Mouse (Mus musculus) midbrain, embryonic 14.5 days (tissue): ENCODE measurements at regions not wholly inside any gene's neighbourhood (a gene's known extent, or its start where the extent isn't known, plus 50 kb on each side); places are given as distances from the start of the nearest gene placed in this dataset.

Experiments
- ATAC-seq: fragments of 200-750 bp; cut with Nextera tagmentation; 2 replicates; pipeline ENCODE4 v1.8.0; 2017; ENCODE audit warnings: moderate number of reproducible peaks, moderate library complexity; ENCODE audit not compliant: low FRiP score, low TSS enrichment
- DNase-seq: peaks from one replicate; pipeline ENCODE4 v3.0.0-alpha.2; 2015
- H3K27ac ChIP-seq: fragments of 300-500 bp; sonication (generic); replicated peaks from 2 replicates; pipeline ENCODE4 v1.5.1; 2014; ENCODE audit warnings: mild to moderate bottlenecking, low read depth, low read length, moderate library complexity
- H3K27me3 ChIP-seq: fragments of 300-500 bp; sonication (generic); 2 replicates; pipeline ENCODE4 v1.6.1; 2014; ENCODE audit warnings: low read length, control low read depth, mixed read lengths; ENCODE audit not compliant: control insufficient read depth, insufficient read depth
- H3K36me3 ChIP-seq: fragments of 300-500 bp; sonication (generic); 2 replicates; pipeline ENCODE4 v1.6.1; 2014; ENCODE audit warnings: low read length, control low read depth; ENCODE audit not compliant: control insufficient read depth, insufficient read depth
- H3K4me1 ChIP-seq: fragments of 300-500 bp; sonication (generic); 2 replicates; pipeline ENCODE4 v1.6.1; 2014; ENCODE audit warnings: mild to moderate bottlenecking, antibody characterized with exemption, low read length, control low read depth; ENCODE audit not compliant: control insufficient read depth, insufficient read depth
- H3K4me2 ChIP-seq: fragments of 300-500 bp; sonication (generic); 2 replicates; pipeline ENCODE4 v1.6.1; 2014; ENCODE audit warnings: mild to moderate bottlenecking, low read length, moderate library complexity
- H3K4me3 ChIP-seq: fragments of 300-500 bp; sonication (generic); replicated peaks from 2 replicates; pipeline ENCODE4 v1.5.1; 2014; ENCODE audit warnings: low read depth, low read length
- H3K9ac ChIP-seq: fragments of 300-500 bp; sonication (generic); replicated peaks from 2 replicates; pipeline ENCODE4 v1.6.1; 2014; ENCODE audit warnings: mild to moderate bottlenecking, low read length, moderate library complexity
- H3K9me3 ChIP-seq: fragments of 300-500 bp; sonication (generic); 2 replicates; pipeline ENCODE4 v1.6.1; 2016; ENCODE audit warnings: low read length, control low read depth, mixed read lengths; ENCODE audit not compliant: control insufficient read depth
- WGBS: fragments of 180-500 bp; shearing (Covaris S2); extraction: QIAGEN DNeasy Blood & Tissue Kit; methylation state at CpG from one replicate; pipeline ENCODE4 v1.1.7; 2014; 5-methylcytosine and 5-hydroxymethylcytosine counted together

DNA sequence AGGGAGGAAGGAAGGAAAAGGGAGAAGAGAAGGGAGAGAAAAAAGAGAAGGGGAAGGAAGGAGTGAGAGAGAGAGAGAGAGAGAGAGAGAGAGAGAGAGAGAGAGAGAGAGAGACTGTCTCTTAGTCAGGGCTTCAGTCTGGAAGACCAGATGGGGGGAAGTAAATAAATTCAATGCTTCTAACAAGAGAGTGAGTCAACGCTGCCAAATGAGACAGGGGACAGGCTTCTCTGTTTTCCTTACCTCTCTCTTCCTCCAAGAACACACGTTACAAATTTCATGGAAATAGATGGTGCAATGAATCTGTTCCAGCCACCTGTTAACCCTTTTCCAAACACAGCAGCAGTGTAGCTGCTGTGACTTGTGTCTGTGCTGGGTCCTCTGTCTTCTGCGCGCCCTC is 85.1 kb upstream of the Gdnf start:
- Histone ChIP-seq H3K4me3 (no peak overlapping the region), H3K27me3 (no peaks in the 10 kb centered on the region), H3K36me3 (no peaks in the 10 kb centered on the region), H3K9ac (no peak overlapping the region), H3K4me2 (no peak overlapping the region), H3K27ac (no peak overlapping the region), H3K9me3 (no peaks in the 10 kb centered on the region), H3K4me1 (no peaks in the 10 kb centered on the region)
- DNase-seq: no peak
- no peak for ATAC-seq
- 72% methylated on average over 4 of the region's 4 CpGs for WGBS

DNA sequence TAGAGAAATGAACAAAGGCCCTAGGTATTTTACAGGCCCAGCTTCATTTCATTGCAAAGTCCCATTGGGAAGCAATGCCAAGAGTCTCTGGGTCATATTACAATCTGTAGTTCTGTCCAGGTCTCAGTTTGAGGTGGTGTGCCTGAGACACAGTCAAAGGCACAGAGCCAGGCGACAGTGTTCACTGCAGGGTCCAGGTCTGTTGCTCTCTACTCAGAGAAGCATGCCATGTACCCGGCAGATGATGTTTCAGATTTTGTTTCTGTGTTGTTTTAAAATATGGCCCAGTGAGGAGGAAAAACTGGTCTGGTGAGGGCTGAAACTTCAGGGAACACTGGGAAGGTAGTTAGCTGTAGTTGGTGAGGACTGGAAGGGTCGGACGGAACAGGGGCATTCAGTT is 63.1 kb upstream of the Gdnf start:
- Histone ChIP-seq H3K9ac (no peak overlapping the region), H3K4me2 (no peak overlapping the region), H3K27ac (no peak overlapping the region), H3K4me1 (no peaks in the 10 kb centered on the region), H3K9me3 (no peaks in the 10 kb centered on the region), H3K4me3 (no peak overlapping the region), H3K36me3 (no peaks in the 10 kb centered on the region), H3K27me3 (no peaks in the 10 kb centered on the region)
- 93% methylated on average over 4 of the region's 4 CpGs for WGBS
- DNase-seq (no peak), ATAC-seq (no peak)

DNA sequence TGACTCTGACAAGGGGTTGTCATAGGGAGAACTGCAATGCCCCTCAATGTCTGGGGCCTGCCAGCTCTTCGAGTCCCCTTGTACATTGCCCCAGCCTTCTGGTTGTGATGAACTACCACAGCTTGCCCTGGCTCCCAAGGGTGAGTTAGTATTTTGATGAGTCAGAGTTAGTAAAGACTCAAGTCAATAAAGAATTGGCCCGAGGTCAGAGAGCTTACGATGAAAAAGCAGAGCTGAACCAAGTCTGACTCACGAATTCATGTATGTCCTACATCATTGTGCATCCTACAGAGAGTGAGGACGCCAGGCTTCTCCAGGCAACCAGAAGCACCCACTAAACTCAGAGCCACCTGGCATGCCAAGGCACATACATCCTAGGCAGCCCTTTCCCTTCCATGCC is 60.2 kb upstream of the Gdnf start:
- Histone ChIP-seq H3K9me3 (no peaks in the 10 kb centered on the region), H3K27me3 (no peaks in the 10 kb centered on the region), H3K4me3 (no peak overlapping the region), H3K4me2 (no peak overlapping the region), H3K36me3 (no peaks in the 10 kb centered on the region), H3K4me1 (no peaks in the 10 kb centered on the region), H3K27ac (no peak overlapping the region), H3K9ac (no peak overlapping the region)
- no peak for DNase-seq
- WGBS: 92% methylated on average over 5 of the region's 5 CpGs
- ATAC-seq: no peak
